ENCODE assay signal across 20 mouse cellular contexts in genomic region chr11:64027423-64027822, GRCm38 (mm10).
DNase-seq lines count a peak whose midpoint lies in the region.
"Had no signal": no experiment of that assay in that cellular context is flagged by ENCODE, and none has a peak within 500 bp of the region (broad histone marks: within the 10 kb centered on the region; RNA-seq: fewer than 3 reads in every experiment).

No protein-coding gene starts in this region.

- DNase-seq in lung, adult 18-20 months: peak; percentile 47 to 51
- DNase-seq in lung, postnatal 14 days: no peak
- peak; percentile 61 for DNase-seq in ES-CJ7 (ENCODE audit: low read depth, low spot score)
- DNase-seq in ZHBTc4 (ENCODE audit: low read depth, low spot score): peak; percentile 87
- peak; percentile 30 for DNase-seq in lung, postnatal 36 days
- DNase-seq in urinary bladder, postnatal 14 days (ENCODE audit: low spot score): no peak
- DNase-seq in cerebellum, adult 18-20 months: no peak
- no peak for DNase-seq in urinary bladder, postnatal 10 days (ENCODE audit: low spot score)
- DNase-seq: adrenal gland, postnatal 14 days; cerebellum, adult 11 months; cerebellum, postnatal 25 days; embryo, embryonic 11 days; forebrain, postnatal 0 days; gastrocnemius, adult 2 months; heart, adult 2 months; heart, postnatal 36 days; kidney, adult 18-20 months; kidney, postnatal 10 days; liver, postnatal 0 days; thymus, postnatal 25 days had no signal

Comparison
In these comparisons a context has a peak if more than half of its experiments do, and no peak if none do; other contexts are left out.
1. DNase-seq: peak in lung, adult 18-20 months (2 of 2), ES-CJ7 (single experiment), ZHBTc4 (single experiment) and lung, postnatal 36 days (single experiment); none in lung, postnatal 14 days (single experiment), urinary bladder, postnatal 14 days (single experiment), cerebellum, adult 18-20 months (0 of 2) and urinary bladder, postnatal 10 days (single experiment).